Mouse (Mus musculus) kidney, adult 8-10 months (tissue): ENCODE results near the gene G3bp2.

Experiments
- DNase-seq, 2 experiments: peaks; one replicate each; pipeline ENCODE4 v3.0.0; 2022

The G3bp2 gene

GRCm38 (mm10) chr5:92009827-92010226 is 73.7 kb downstream of the G3bp2 start:
- no peak for DNase-seq

GRCm38 (mm10) chr5:92003011-92003410 is 80.5 kb downstream of the G3bp2 start:
- no peak for DNase-seq
